Mouse (Mus musculus) ES-CJ7 (cell line): ENCODE measurements at regions not wholly inside any gene's neighbourhood (a gene's known extent, or its start where the extent isn't known, plus 50 kb on each side); places are given as distances from the start of the nearest gene placed in this dataset.
"Not testable (repeated sequence)": the region's sequence is repeated elsewhere in the genome, so short reads cannot be mapped to it uniquely, and the experiment has no call there.

Experiments
- DNase-seq: peaks from one replicate; pipeline ENCODE4 v3.0.0; 2011; ENCODE audit warnings: low read depth, low spot score

- no peak for DNase-seq
Observed at GRCm38 (mm10) chr17:13488608-13489324, 134.4 kb downstream of the Tcp10c start.

GRCm38 (mm10) chr17:13492239-13492638 lies 137.9 kb downstream of the Tcp10c start:
- DNase-seq: not testable (repeated sequence)

GRCm38 (mm10) chr17:13492649-13493277 lies 138.4 kb downstream of the Tcp10c start:
- not testable (repeated sequence) for DNase-seq

GRCm38 (mm10) chr17:13493866-13494265 lies 139.5 kb downstream of the Tcp10c start:
- DNase-seq: not testable (repeated sequence)

GRCm38 (mm10) chr17:13494475-13494874 lies 140.1 kb downstream of the Tcp10c start:
- DNase-seq: not testable (repeated sequence)

GRCm38 (mm10) chr17:13504365-13504764 lies 150.0 kb downstream of the Tcp10c start:
- DNase-seq: not testable (repeated sequence)

- DNase-seq: not testable (repeated sequence)
Observed at GRCm38 (mm10) chr17:13504827-13505268, 150.5 kb downstream of the Tcp10c start.

GRCm38 (mm10) chr17:13507397-13508063 lies 153.2 kb downstream of the Tcp10c start:
- not testable (repeated sequence) for DNase-seq

GRCm38 (mm10) chr17:13519409-13520201 lies 165.2 kb downstream of the Tcp10c start:
- not testable (repeated sequence) for DNase-seq

- not testable (repeated sequence) for DNase-seq
Observed at GRCm38 (mm10) chr17:13532579-13532978, 178.2 kb downstream of the Tcp10c start.

GRCm38 (mm10) chr17:13540446-13541241 lies 186.3 kb downstream of the Tcp10c start:
- no peak for DNase-seq

GRCm38 (mm10) chr17:13541249-13541648 lies 186.9 kb downstream of the Tcp10c start:
- DNase-seq: no peak

GRCm38 (mm10) chr17:13542261-13542660 lies 187.9 kb downstream of the Tcp10c start:
- no peak for DNase-seq

GRCm38 (mm10) chr17:13542856-13543255 lies 188.5 kb downstream of the Tcp10c start:
- DNase-seq: no peak

- no peak for DNase-seq
Observed at GRCm38 (mm10) chr17:13544036-13544795, 189.8 kb downstream of the Tcp10c start.

GRCm38 (mm10) chr17:13546249-13546648 lies 191.9 kb downstream of the Tcp10c start:
- no peak for DNase-seq

GRCm38 (mm10) chr17:13546669-13547085 lies 192.3 kb downstream of the Tcp10c start:
- DNase-seq: no peak

- no peak for DNase-seq
Observed at GRCm38 (mm10) chr17:13547657-13548360, 193.4 kb downstream of the Tcp10c start.
